Mouse (Mus musculus): ENCODE results near the gene Nle1. TPM values are rescaled to one million over a fixed set of nuclear protein-coding genes. Genes with fewer than 3 reads are reported as not detected.
"Not testable (repeated sequence)": the region's sequence is repeated elsewhere in the genome, so short reads cannot be mapped to it uniquely, and the experiment has no call there.

Nle1 gene
- total RNA-seq, 2 experiments from 2014 or later, result 11.4 to 15.1 TPM

GRCm38 (mm10) chr11:82929633-82929950 is 21.4 kb upstream of the Nle1 start:
- TF ChIP-seq CTCF (IDR thresholded peaks at IDR 0.05), result no peak
- no peak for DNase-seq
- H3K27ac ChIP-seq, result peak overlapping the region; percentile 74
- H3K4me3 ChIP-seq, result peak overlapping the region; percentile 72
- intact Hi-C loops (cut with DNase I), result no loop called here

DNA sequence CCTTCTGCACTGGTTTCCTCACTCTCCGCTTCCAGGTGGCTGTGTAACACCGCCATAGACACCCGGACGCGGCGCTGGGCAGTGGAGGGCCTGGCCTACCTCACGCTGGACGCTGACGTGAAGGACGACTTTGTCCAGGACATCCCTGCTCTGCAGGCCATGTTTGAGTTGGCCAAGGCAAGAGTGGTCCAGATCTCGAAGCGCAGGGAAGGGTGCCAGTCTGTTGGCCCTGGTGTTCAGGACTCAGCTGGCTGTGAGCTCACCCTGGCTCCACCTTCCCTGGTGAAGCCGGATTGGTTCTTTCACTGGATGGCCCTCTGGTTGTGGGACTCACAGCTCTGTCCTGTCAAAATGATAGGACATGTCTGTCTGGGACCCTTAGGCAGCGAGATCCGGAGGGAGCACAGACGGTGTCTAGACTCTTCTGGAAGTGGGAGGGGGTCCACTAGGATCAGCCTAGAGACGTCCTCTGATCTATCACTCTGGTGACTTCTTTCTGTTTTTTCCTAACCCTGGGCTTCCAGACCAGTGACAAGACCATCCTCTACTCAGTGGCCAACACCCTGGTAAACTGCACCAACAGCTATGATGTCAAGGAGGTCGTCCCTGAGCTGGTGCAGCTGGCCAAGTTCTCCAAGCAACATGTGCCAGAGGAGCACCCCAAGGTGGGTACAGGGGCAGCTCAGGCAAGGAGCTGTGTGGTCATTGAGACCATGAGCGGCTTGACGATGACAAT is 20.9 kb upstream of the Nle1 start:
- Histone ChIP-seq H3K27ac (peak overlapping the region; percentile 74), H3K4me3 (peak overlapping the region; percentile 72)
- intact Hi-C loops (cut with DNase I), result no loop called here
- peak; percentile 54 for DNase-seq
- no peak for TF ChIP-seq CTCF (IDR thresholded peaks at IDR 0.05)

DNA sequence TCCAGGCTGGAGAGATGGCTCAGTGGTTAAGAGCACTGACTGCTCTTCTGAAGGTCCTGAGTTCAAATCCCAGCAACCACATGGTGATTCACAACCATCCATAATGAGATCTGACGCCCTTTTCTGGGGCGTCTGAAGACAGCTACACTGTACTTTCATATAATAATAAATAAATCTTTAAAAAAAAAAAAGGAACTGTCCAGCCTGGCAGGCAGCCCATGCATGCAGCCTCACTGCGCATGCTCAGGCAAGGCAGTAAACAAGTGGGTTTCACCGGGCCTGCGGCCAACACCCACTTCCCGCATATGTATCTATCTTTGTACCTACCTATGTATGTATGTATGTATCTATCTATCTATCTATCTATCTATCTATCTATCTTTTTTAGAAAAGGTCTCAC is 15.7 kb upstream of the Nle1 start:
- intact Hi-C loops (cut with DNase I); DNase-seq; H3K4me3 ChIP-seq; H3K27ac ChIP-seq: not testable (repeated sequence)

GRCm38 (mm10) chr11:82921691-82922090 is 13.5 kb upstream of the Nle1 start:
- no peak for DNase-seq
- H3K27ac ChIP-seq, result no peak overlapping the region
- no peak overlapping the region for H3K4me3 ChIP-seq
- TF ChIP-seq CTCF (IDR thresholded peaks at IDR 0.05), result no peak
- intact Hi-C loops (cut with DNase I), result no loop called here

GRCm38 (mm10) chr11:82920768-82921167 is 12.6 kb upstream of the Nle1 start:
- no peak for TF ChIP-seq CTCF (IDR thresholded peaks at IDR 0.05)
- intact Hi-C loops (cut with DNase I), result no loop called here
- DNase-seq, result no peak
- Histone ChIP-seq H3K27ac (no peak overlapping the region), H3K4me3 (no peak overlapping the region)

DNA sequence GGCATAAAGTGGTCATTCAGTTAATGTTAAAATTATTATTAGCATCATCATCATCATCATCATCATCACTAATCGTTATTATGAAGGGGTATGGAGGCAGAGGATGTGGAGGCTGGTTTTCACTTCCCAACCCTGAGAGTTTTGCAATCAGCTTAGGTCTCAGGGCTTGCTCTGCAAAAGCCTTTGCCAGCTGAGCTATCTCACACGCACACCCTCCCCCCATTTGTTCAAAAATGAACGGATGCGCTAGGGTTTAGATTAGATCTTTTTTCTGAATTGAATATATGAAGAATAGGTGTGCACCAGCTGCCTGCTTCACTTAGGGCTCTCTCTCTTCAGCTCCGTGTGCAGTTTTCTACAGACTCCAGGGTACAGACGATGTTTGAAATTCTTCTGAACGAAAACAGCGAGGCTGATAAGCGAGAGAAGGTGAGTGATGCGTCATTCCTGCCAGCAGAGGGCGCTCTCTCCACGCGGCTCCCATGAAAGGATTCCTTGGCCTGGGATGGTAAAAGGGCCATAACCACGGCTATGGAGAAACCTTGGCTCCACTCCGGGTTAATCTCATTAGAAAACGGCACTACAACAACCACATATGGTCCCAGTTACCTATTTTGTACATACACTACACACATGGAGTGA is 6.6 kb upstream of the Nle1 start:
- DNase-seq, result peak; percentile 81
- Histone ChIP-seq H3K27ac (no peak overlapping the region), H3K4me3 (peak overlapping the region; percentile 43)
- TF ChIP-seq CTCF (IDR thresholded peaks at IDR 0.05), result peak; percentile 98
- intact Hi-C loops (cut with DNase I), result loop anchor here (1.0 to 10.0 kb wide), 2 partner anchors 44 to 380 kb away; partner anchors contain the start of gene Ap2b1

DNA sequence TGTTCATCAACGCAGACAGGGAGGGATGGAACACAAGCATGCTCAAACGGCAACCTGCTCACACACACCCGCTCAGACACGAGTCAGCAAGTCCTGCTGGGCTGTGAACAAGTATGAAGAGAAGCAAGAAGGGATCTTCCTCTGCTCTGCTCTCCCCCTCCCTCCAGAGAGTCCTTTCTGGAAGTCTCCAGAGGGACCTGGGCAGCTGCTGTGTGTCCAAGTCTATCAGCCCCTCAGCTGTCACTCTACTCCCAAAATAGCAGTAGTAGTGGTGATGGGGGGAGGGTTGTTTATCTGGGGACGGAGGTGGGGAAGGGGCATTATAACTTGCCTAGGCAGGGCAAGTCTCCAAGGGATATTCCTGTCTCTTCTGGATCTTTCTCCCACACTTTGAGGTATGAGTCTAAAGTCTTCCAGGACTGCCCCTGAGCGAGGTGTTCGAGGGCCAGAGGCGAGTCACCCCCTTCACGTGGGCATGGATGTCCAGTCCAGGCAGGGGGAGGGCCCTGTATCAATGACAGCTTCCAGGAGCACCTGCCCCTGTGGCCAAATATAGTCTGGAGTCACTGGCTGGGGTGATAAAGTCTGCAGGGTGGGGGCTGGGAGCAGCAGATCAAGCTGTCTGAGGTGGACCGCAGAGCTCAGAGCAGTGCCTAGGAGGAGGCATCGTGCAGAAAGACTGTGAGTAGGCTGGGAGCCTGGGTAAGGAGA is 2.6 kb upstream of the Nle1 start:
- DNase-seq, result peak; percentile 91
- H3K4me3 ChIP-seq, result peak overlapping the region; percentile 82
- intact Hi-C loops (cut with DNase I), result loop anchor here (10.0 kb wide), 1 partner anchor 384 kb away; the partner anchor contains the start of gene Ap2b1
- H3K27ac ChIP-seq, result peak overlapping the region; percentile 94
- no peak for TF ChIP-seq CTCF (IDR thresholded peaks at IDR 0.05)

DNA sequence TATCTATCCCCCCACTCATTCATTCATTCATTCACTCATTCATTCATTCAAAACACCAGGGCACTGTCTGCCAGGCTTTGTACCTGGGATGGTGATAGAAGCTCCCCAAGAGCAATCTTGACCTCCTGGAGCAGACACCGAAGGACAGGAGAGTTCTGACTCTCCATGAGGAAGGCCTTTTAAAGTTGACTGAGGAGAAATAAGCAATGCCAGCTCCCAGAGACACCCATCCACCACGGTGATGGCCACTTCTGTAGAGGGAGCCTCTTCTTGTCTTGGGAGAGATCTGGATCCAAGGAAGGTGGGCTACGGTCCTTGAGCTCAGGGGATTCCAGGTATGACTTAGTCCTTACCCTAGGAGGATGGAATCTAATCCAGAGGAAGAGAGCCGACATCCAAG is 2.0 kb upstream of the Nle1 start, which contains the start of gene Unc45b:
TSS of gene Unc45b (plus strand) at position 301 of the 400 bp plus-strand sequence.
- TF ChIP-seq CTCF (IDR thresholded peaks at IDR 0.05), result no peak
- intact Hi-C loops (cut with DNase I), result loop anchor here (10.0 kb wide), 1 partner anchor 385 kb away; the partner anchor contains the start of gene Ap2b1
- Histone ChIP-seq H3K27ac (peak within 1 kb of the TSS; percentile 94), H3K4me3 (peak within 1 kb of the TSS; percentile 82)
- no peak for DNase-seq

- peak overlapping the region; percentile 82 for H3K4me3 ChIP-seq
- TF ChIP-seq CTCF (IDR thresholded peaks at IDR 0.05), result no peak
- peak overlapping the region; percentile 94 for H3K27ac ChIP-seq
- intact Hi-C loops (cut with DNase I), result no loop called here
- DNase-seq, result no peak
These were observed 388 bp upstream of the Nle1 start for GRCm38 (mm10) chr11:82908608-82908989.

GRCm38 (mm10) chr11:82905816-82906215 is 2.4 kb downstream of the Nle1 start:
- DNase-seq, result no peak
- no peak for TF ChIP-seq CTCF (IDR thresholded peaks at IDR 0.05)
- intact Hi-C loops (cut with DNase I), result no loop called here
- H3K4me3 ChIP-seq, result no peak overlapping the region
- H3K27ac ChIP-seq, result no peak overlapping the region

GRCm38 (mm10) chr11:82904952-82905351 is 3.3 kb downstream of the Nle1 start:
- DNase-seq, result no peak
- no peak overlapping the region for H3K4me3 ChIP-seq
- TF ChIP-seq CTCF (IDR thresholded peaks at IDR 0.05), result no peak
- intact Hi-C loops (cut with DNase I), result no loop called here
- no peak overlapping the region for H3K27ac ChIP-seq

DNA sequence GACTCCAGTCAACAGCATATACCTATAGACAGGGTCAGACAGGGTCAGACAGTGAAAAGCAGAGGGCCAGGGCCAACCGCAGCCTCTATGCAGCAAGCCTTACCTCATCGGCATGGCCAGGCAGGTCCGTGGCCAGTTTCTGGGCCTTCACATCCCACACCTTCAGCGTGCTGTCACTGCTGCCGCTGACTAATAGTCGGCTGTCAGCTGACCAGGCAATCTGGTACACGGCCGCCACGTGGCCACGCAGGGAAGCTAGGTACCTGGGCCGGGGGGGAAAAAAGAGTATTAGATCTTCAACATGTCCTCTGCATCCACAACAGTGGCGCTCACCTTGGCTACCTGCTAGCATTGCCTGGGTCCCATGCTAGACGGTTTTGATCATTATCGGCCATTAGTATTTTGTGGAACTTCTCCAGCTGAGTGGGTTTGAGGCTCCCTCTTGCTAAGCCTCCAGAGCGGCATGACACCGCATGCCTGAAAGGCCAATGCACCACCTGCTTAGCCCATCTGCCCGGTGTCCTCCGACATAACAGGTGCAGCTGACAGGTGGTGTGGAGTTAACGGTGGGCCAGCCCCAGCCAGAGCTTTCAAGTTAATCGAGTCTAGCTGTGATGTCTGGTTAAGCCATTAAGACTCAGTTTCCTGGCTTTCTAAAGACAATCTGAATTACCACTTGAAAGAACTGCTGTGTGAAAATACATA is 6.5 kb downstream of the Nle1 start:
- DNase-seq, result no peak
- no peak overlapping the region for H3K27ac ChIP-seq
- H3K4me3 ChIP-seq, result no peak overlapping the region
- intact Hi-C loops (cut with DNase I), result no loop called here
- TF ChIP-seq CTCF (IDR thresholded peaks at IDR 0.05), result no peak

Measured in gastrocnemius, adult 2 months (tissue).